Mouse (Mus musculus) gastrocnemius, postnatal 25 days (tissue): Measurements from ENCODE around the gene Trpm3. TPM values are rescaled to one million over a fixed set of nuclear protein-coding genes. Genes with fewer than 3 reads are reported as not detected.

ENCODE experiments used
- DNase-seq: peaks from one replicate; pipeline ENCODE4 v3.0.0; 2022
- total RNA-seq, 2 experiments: library from RNA; stranded (reverse); gene quantifications; 1 replicate in 1 of 2; 2 replicates in 1 of 2; pipeline ENCODE4 v1.2.3; 2021

The Trpm3 gene
- total RNA-seq, 2 experiments from 2014 or later = 1.3 to 1.5 TPM

DNA sequence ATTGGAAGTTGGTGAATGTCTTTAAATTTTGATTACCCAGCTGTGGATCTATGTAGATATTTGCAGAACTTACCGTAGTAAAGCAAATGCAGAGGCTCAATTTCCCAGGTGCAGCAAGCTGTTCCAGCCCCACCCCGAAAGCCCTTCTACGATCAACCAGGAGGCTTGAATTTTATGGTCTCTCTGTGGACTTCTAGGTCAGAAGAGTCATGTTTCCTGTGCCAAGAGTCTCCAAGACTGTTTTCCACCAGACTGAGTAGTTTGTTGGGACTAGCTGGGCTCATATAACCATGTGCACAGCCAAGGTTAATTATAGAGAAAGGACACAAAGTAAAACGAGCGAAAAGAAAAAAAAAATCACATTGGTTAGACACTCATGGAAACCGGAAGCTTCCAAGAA is 364.6 kb downstream of the Trpm3 start:
- no peak for DNase-seq

DNA sequence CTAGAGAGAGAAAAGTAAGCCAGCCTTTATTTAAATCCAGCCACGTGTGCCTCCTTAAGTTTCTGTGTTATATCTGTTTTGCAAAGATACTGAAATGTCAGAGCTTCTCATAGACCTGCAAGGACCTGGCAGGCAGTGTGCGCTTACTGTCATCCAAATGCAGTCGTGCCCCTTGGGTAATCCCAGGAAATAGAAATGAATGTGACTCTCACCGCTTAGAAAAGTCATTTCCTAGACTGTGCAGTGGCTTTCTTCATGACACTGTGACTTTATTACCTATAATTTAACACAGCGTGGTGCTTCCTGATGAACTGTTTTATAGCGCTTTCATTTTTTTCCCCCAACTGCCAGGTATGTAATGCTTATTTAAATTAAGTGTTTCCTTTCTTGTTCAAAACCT is 379.7 kb downstream of the Trpm3 start:
- DNase-seq = no peak

DNA sequence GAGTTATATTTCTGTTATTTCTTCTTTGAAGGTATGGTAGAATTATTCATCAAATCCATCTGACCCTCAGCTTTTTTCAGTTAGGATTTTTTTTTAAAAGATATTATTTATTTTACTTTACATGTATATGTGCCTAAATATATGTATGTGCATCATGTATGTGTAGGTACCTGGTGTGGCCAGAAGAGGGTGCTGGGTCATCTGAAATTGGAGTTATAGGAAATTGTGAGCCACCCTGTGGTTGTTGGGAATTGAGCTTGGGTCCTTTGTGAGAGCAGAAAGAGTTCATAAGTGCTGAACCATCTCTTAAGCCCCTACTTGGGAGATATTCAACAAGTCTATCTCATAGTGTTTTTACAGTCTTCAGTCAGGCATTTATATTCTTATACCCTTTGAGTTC is 389.1 kb downstream of the Trpm3 start:
- DNase-seq = no peak

DNA sequence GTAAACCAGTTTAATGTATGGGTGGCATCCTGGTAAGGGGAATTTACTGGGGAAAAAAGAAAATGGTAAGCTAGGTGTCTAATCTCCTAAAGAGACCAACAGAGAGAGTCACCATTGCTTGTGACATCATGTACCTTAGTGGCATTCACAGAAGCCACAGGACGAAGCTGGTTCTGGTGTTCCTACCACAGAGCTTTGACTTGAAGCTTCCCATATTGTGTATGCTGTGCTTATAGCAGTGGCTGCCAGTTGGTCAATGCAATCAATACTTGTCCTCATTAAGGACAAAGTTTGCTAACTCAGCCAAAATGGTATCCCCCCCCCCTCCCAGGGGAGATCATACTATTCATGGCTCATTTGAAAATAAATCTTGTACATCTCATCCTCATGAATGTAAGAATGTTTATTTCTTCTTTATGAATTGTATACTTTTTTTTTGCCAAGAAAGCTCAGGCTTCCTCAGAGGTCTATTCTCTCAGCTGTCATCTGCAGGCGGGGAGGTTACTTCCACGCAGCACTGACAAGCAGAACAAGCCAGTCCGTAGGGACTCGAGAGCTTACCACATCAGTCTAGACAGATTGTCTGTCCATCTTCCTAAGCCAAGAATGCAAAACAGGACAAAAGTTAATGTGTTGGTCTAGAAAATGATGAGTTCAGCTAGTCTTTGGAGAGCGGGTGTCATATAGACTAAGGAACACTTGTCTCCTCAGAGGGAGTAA is 404.3 kb downstream of the Trpm3 start:
- DNase-seq = no peak

DNA sequence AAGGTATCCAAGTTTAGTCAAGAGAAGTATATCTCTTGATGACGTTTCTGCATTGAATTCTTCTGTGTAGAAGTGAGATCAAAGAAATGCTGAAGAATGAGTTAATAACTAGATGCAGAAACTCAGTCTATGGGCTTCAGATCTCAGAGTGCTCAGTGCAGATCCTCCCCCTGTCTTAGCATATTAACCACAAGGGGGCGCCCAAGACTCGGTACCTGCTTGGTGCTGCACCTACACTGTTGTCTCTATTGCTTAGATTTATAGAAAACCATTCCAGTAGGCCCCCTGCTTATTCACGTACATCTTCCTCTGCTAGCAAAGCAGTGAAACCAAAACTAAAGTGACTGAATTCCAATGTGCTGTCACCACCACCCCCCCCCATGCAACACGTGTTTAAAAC is 413.3 kb downstream of the Trpm3 start:
- DNase-seq = no peak

DNA sequence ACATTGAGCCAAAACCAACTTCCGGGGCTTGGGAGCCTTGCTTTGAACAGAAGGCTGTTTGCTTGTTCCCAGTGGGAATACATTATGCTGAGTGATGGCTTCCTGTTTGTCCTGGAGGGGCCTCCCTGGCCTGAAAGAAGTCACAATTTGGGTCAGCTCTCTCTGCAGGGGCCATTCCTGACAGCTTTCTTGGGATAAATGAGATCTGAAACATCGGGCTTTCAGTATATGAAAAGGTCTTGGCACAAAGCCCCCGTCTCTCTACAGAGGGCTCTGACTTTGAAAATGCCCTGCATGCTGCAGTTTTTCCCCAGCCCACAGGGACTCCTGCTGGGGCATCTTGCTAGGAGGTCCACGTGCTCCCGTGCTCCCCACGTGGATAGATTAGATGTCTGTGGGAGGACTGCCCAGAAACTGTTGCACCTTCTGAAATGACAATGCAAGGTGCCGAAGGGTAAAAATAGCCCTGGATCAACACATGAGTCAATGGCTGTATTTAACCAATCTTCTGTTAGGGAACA is 415.6 kb downstream of the Trpm3 start:
- DNase-seq = peak; percentile 5

DNA sequence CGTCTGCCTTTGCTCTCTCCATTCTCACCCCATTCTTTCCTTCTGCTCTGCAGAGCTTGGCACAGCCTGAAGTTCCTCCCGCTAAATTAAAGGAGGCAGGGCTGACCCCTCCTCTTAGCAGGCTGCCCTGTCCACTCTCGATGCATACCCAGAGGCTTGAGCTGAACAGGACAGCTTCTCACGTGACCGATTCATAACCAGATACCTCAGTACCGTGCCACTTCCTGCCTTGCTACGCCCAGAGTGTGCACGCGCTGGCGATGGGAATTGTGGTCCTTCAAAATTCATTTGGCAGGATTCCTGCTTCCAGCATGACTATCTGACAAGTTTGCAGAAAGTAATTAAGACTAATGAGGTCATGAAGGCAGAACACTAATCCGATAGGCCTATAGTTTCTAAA is 433.6 kb downstream of the Trpm3 start:
- DNase-seq = no peak

DNA sequence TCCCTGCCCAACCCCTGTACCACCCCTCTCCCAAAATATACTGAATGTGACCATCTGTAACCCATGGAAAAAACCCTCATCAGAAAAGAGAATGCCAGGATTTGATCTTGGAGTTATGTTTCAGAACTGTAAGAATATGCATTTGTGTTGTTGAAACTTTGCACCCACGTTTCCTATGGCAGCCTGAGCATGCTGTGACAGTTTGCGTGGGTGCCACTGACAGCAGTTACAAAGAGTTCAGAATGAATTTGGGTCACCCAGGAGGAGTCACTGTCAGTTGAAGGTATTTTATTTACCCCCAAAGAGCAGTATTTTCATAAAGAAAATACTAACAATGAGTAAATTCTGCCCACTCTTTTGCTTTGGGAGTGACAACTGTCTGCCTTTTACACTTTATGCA is 434.0 kb downstream of the Trpm3 start:
- DNase-seq = no peak

DNA sequence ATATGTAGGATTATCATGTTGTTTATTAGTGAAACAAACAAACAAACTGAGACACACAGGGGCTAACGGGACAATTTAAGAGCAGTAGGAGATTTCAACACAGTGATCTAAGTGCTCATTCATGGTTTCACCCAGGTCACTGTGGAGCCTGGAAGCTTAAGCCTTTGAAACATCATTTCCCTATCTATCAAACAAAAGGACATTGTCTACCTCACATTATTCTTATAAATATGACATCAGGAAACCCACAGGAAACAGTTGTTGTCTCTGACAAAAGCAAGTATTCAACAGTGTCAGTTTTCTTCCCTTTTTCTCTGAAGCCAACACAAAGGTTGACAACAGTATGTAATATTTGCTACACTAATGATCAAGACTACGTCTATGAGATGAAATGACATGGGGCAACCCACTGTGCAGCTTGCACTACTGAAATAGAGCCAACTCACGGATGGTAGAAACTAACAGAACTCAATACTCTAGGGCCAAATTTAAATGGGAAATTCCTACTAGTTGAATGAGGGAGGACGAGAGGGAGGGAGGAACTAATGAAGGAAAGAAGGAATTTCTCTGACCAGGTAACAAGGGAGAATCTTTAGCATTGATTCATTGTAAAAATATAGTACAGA is 443.4 kb downstream of the Trpm3 start:
- DNase-seq = no peak

DNA sequence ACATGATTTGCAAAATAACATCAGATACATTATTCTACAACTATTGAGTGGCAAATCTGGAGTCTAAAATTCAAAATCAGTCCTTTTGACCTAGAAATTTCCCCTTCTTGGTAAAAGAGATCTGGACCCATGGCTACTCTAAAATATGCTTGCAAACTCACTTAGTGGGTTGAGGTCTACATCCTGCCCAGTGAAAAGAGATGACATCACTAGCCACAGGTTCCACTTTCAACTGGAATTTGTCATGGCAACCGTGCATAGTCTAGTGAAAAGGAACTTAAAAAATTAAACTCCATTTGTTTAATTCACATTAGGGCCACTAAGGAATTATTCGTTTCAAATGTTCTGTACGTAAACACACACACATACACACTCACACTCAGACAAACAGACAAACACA is 455.6 kb downstream of the Trpm3 start:
- no peak for DNase-seq

DNA sequence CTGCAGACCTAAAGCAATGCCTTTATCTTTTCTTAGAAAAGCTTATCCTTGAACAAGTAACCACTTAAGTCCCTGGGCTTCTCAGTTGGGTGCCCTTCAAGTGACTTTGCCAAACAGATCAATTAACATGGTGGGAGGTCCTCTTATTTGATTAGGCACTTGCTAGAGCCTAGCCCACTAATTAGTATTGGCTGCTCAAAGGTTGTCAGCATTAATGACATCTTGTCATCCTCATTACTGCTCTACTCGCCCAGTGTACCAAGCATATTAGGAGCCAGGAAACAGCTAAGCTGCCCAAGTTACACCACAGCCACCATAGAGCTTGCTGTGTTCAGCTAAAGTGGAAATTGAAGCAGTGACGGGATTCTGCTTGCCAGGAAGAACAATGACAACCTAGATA is 456.4 kb downstream of the Trpm3 start:
- no peak for DNase-seq

DNA sequence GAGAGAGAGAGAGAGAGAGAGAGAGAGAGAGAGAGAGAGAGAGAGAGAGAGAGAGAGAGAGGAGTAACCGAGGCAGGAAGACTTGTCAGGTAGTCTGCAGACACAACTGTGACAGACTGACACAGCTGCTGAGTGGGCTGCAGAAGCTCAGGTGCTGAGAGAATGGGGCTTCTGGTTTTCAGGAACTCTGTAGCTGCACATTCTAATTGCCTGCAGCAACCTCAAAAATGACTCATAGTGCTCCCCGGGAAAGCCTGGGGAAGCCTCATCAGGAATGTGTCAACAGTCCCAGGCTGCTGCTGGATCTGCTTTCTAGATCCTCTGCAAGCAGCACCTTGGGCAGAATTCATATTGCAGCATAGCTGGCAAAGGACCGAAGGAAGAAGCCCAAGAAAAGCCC is 457.9 kb downstream of the Trpm3 start:
- DNase-seq = no peak

DNA sequence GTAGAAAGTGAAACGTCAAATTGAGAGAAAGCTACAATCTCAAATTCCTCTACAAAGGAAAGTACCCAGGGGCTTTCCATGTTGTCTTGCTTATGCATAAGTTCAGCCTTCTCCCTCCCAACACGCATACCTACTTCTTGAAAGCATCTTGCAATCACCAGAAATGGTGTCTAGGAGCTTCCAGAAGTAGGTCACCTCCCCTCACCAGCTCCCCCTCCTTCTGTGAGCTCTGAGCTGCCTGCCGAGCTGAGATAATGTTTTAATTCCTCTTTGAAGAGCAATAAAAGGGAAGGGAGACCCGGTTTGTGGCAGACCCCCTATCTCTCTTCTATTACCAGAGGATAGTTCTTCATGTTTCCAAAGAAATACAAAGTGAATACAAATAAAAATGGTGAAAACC is 465.5 kb downstream of the Trpm3 start:
- DNase-seq = no peak

DNA sequence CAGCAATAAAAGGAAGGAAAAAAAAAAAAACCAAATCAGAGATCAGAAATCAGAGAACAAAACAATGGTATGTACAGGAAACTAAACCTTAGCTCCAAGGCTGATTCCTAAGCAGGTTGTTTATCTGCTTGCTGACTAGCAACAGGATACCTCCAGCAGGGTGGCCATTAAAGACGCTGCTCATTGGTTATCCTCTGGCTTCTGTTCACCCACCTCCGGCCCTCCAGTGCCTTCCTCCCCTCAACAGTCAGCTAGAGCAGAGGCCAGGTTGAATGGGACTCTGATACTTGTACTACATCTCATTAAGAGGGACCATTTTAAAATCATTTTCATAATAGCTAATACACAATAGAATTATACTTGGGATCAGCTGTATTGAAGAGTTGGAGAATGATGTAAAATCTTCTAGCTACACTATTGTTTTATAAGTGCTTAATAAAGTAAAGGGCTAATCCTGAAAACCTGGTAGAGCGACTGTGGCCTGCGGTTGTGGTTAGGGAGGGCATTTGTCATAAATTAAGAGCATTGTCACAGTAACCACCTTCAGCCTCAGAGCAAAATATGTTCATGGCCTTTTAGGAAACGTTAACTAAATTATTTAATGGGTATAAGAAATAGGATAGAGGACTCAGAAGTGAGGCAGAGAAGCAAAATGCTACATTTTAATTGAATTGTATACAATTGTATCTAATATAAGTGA is 469.3 kb downstream of the Trpm3 start:
- no peak for DNase-seq

DNA sequence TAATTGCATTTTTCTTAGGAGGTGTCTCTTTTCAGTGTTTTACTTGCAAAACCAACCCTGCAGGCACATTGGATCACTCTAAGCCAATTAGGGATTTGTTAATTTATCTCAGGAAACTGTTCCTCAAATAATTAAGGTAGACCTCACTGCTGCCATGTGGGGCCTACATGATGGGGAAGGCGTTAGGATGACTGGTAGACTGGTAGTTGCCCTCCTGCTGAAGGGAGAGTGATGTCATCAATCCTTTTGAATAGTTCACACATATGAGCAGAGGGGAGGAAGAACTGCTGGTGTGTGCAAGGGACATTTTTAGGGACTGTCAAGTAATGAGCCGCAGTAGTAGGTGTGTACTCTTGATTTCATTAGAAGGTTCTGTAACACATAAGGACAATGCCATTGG is 472.8 kb downstream of the Trpm3 start:
- no peak for DNase-seq

DNA sequence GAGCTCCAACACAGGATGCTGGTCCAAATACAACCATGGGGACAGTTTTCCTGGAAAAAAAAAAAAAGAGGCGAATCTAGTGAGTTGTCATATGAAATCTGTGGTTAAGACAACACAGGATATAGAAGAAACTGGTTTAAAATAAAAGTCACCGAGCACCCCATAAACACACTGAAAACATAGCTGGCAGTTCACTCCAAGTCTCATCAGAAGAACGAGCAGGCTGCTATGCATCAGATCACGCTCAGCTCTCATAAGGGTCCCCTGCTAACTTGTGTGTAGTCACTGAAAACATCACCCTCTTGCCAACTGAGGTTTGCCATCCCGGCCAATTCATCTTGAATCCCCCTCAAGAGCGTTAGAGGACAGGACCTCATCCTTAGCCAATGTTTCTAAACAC is 476.5 kb downstream of the Trpm3 start:
- DNase-seq = no peak

DNA sequence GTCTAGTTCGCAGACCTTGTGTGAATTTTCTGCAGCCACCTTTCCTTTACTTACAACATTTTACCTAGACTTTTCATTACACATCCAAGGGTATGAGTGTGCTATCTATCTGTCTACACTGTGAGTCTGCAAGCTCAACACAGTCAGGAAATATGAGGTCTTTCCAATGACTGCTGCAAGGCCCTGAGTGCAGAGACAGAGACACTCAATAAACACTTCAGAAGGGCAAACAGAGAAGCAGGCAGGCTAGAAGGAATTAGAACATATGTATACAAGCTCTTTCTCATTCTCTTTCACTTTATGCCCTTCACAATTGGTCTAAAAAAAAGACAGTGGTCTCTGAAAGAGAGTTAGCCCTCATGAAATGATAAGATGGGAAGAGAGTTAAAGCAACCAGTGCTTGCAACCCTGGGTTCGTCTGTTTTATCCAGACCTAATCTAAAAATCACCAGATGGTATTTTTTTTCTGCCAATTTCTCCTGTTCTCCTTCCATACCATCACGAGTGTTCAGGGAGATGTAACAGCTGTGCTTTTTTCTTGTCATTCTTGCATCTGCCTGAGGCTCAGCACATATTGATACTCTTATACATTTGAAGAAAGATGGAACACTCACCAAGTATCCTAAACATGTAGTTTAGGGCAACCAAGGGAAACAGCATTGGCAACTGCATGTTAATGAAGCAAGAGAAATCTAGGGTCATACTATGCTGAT is 486.1 kb downstream of the Trpm3 start:
- no peak for DNase-seq

DNA sequence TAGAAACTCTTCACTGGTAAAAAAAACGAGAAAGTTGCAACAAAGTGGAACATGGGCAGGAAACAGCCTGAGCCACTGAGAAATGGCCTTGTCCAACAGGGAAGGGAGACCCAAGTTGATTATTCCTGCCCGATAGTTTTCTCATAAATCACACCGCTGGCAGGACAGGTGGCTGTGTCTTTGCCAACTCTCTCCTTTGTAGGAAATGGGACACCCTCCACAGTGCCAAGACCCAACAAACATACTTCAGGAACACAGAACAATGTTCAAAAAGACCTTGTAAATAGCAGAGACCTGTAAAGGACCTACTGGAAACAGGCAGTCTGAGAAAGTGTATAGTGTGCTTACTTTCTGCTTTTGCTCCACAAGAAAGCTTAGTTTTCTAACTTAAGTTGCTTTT is 490.0 kb downstream of the Trpm3 start:
- DNase-seq = no peak

DNA sequence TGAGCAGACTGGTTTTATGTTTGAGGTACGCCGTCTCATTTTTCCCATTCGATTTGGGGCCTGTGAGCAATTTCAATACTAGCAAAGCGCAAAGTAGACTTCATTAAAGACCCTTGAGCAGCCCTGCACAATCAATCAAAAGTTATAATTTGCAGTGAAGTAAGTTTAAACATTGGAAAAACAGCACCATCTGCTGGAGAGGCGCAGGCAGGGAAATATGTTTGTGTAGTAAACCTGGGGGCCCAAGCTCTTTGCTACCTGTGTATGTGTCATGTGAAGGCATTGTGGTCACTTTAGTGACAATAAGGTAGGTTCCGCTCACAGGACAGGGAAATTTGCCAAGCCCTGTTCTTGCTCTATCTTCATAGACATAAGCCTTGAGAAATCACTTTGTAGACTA is 492.5 kb downstream of the Trpm3 start:
- DNase-seq = no peak

DNA sequence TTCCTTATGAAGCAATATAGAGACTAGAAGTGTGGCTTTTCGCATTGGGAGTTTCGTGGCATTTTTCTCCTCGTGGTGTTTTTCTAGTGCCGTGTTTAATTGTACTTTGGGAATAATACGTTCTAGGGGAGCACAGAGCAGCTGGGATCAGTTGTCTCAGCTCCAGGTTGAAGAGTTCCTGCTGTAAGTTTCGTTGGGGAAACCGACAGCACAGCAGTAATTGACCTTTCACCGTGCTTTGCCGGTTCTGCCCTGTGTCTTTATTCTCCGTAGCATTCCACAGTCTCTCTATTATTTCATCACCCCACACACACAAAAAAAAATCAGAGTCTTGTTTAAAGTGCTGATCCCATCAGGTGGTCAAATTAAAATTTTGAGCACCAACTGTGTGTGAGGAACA is 496.8 kb downstream of the Trpm3 start:
- no peak for DNase-seq

DNA sequence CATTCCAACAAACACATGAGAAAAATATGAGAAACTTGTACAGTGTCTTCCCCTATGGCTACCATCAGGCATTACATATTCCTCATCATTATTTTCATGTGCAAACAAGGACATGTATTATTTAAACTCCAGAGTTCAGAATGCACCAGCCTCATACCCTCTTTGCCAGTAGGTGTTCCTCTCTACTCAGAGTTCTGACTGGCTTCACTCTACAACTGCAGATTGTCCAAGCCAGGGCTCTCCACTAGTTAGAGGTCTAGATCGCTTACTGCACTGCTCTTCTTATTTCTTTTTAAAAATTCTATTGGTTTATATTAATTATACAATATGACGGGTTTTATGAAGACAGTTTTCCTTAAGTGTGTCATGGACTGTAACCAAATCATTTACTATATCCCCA is 498.9 kb downstream of the Trpm3 start:
- DNase-seq = no peak

DNA sequence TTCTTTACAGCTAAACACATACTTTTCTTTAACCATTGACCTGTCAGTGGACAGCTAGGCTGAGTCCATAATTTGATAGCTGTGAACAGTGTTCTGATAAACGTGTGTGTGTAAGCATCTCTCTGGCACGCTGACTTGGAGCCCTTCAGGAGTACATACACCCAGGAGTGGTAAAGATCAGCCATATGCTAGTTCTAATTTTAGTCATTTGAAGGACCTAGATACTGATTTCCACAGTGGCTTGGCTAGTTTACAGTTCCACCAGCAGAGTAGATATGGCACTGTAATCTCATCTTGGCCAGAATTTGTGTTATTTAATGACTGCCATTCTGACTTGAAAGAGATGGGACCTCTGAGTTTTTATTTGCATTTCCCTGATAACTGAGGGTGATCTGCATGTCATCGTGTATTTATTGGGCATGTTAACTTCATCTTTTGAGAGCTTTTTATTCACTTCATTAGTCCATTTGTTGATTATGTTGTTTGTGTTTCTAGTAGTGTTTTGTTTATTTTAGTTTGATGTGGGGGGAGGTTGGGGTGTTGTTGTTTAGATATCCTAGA is 499.6 kb downstream of the Trpm3 start:
- no peak for DNase-seq

DNA sequence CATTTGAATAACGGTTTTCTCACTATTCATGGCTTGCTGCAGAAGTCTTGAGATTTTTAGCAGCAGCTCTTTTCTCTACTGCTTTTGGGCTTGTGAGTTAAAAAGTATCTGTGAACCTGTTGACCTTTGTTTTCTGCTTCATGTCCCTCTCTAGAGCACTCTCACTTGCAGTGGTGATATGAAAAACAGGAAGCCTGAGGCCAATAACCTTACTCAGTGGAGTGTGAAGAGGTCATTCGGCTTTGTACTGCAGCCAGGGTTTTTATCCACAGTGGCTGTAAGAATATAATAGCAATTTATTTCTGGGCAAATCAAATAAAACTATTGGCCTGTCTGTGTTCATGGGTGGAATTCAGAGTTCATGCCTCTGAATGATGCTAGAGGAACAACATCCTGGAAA is 503.3 kb downstream of the Trpm3 start:
- DNase-seq = no peak
